Mouse (Mus musculus) liver, embryonic 15.5 days (tissue): ENCODE results near the gene Armc9. TPM values are rescaled to one million over a fixed set of nuclear protein-coding genes. Genes with fewer than 3 reads are reported as not detected.

Source experiments
- ATAC-seq: fragments of 200-750 bp; cut with Nextera tagmentation; 2 replicates; pipeline ENCODE4 v1.8.0; 2017; ENCODE audit warnings: moderate number of reproducible peaks, mild to moderate bottlenecking, moderate library complexity; ENCODE audit not compliant: insufficient read depth
- H3K27ac ChIP-seq: fragments of 300-500 bp; sonication (generic); replicated peaks from 2 replicates; pipeline ENCODE4 v1.5.1; 2015; ENCODE audit warnings: mild to moderate bottlenecking, inconsistent platforms
- H3K27me3 ChIP-seq: fragments of 300-500 bp; sonication (generic); 2 replicates; pipeline ENCODE4 v1.6.1; 2015; ENCODE audit warnings: mild to moderate bottlenecking, inconsistent platforms
- H3K36me3 ChIP-seq: fragments of 300-500 bp; sonication (generic); replicated peaks from 2 replicates; pipeline ENCODE4 v1.6.1; 2015; ENCODE audit warnings: moderate library complexity, mild to moderate bottlenecking, inconsistent platforms
- H3K4me1 ChIP-seq: fragments of 300-500 bp; sonication (generic); replicated peaks from 2 replicates; pipeline ENCODE4 v1.6.1; 2015; ENCODE audit warnings: inconsistent platforms
- H3K4me2 ChIP-seq: fragments of 300-500 bp; sonication (generic); 2 replicates; pipeline ENCODE4 v1.6.1; 2015; ENCODE audit warnings: moderate library complexity, mild to moderate bottlenecking, inconsistent platforms
- H3K4me3 ChIP-seq: fragments of 300-500 bp; sonication (generic); replicated peaks from 2 replicates; pipeline ENCODE4 v1.5.1; 2015; ENCODE audit warnings: mild to moderate bottlenecking, inconsistent platforms
- H3K9ac ChIP-seq: fragments of 300-500 bp; sonication (generic); 2 replicates; pipeline ENCODE4 v1.6.1; 2015; ENCODE audit warnings: moderate library complexity, mild to moderate bottlenecking, inconsistent platforms
- H3K9me3 ChIP-seq: fragments of 300-500 bp; sonication (generic); replicated peaks from 2 replicates; pipeline ENCODE4 v1.6.1; 2016; ENCODE audit warnings: inconsistent platforms
- WGBS: fragments of 180-500 bp; shearing (Covaris S2); methylation state at CpG from one replicate; pipeline ENCODE4 v1.1.7; 2015; ENCODE audit warnings: mixed read lengths; ENCODE audit not compliant: insufficient replicate concordance; 5-methylcytosine and 5-hydroxymethylcytosine counted together
- polyA plus RNA-seq: library from polyadenylated mRNA; unstranded; fragments of >200 nt; fragmentation: Nextera tagmentation; extraction: Ambion mirVana; gene quantifications from 2 replicates; pipeline ENCODE4 v1.2.1, GENCODE M21; 2015

The Armc9 gene
- polyA plus RNA-seq, 1 experiment from 2014 or later, result 8.9 TPM

GRCm38 (mm10) chr1:86174602-86175001 lies 20.0 kb downstream of the Armc9 start:
- WGBS, result 76% methylated on average over 5 of the region's 5 CpGs
- no peak for ATAC-seq
- no peak overlapping the region for H3K27ac ChIP-seq

GRCm38 (mm10) chr1:86176066-86176465 lies 21.5 kb downstream of the Armc9 start:
- peaks cover 6% of the 10 kb centered on the region for H3K4me1 ChIP-seq
- peak overlapping the region; percentile 54 for H3K27ac ChIP-seq
- H3K27me3 ChIP-seq, result no peaks in the 10 kb centered on the region
- ATAC-seq, result peak; percentile 67
- H3K4me3 ChIP-seq, result no peak overlapping the region
- no peaks in the 10 kb centered on the region for H3K9me3 ChIP-seq
- 67% methylated on average over 2 of the region's 2 CpGs for WGBS
- peaks cover 27% of the 10 kb centered on the region for H3K36me3 ChIP-seq
- H3K9ac ChIP-seq, result no peak overlapping the region
- no peak overlapping the region for H3K4me2 ChIP-seq

More at GRCm38 (mm10) chr1:86174602-86175001, 20.0 kb downstream of the Armc9 start:
- no peaks in the 10 kb centered on the region for H3K9me3 ChIP-seq
- no peak overlapping the region for H3K4me3 ChIP-seq
- peaks cover 31% of the 10 kb centered on the region for H3K36me3 ChIP-seq
- no peak overlapping the region for H3K9ac ChIP-seq
- H3K4me1 ChIP-seq, result peaks cover 6% of the 10 kb centered on the region; the same call in 1 of the 2 replicates
- H3K4me2 ChIP-seq, result no peak overlapping the region
- H3K27me3 ChIP-seq, result no peaks in the 10 kb centered on the region

GRCm38 (mm10) chr1:86178462-86179253 lies 24.1 kb downstream of the Armc9 start:
- Histone ChIP-seq H3K9me3 (no peaks in the 10 kb centered on the region), H3K4me2 (no peak overlapping the region), H3K9ac (no peak overlapping the region), H3K27me3 (no peaks in the 10 kb centered on the region), H3K4me1 (peaks cover 29% of the 10 kb centered on the region), H3K4me3 (no peak overlapping the region), H3K36me3 (peaks cover 14% of the 10 kb centered on the region; the same call in 1 of the 2 replicates), H3K27ac (no peak overlapping the region)
- 36% methylated on average over 7 of the region's 7 CpGs for WGBS
- peak; percentile 55 for ATAC-seq

GRCm38 (mm10) chr1:86182004-86182709 lies 27.6 kb downstream of the Armc9 start:
- Histone ChIP-seq H3K9ac (no peak overlapping the region), H3K4me1 (peaks cover 24% of the 10 kb centered on the region), H3K4me2 (peak overlapping the region; percentile 40), H3K4me3 (no peak overlapping the region), H3K27me3 (no peaks in the 10 kb centered on the region), H3K36me3 (0 out of 2 replicates have a peak, but pooled peaks cover 5% of the 10 kb centered on the region), H3K9me3 (no peaks in the 10 kb centered on the region), H3K27ac (peak overlapping the region; percentile 58; the same call in 1 of the 2 replicates)
- WGBS, result 41% methylated on average over 5 of the region's 5 CpGs
- ATAC-seq, result peak; percentile 76

GRCm38 (mm10) chr1:86183577-86184263 lies 29.1 kb downstream of the Armc9 start:
- 65% methylated on average over 4 of the region's 4 CpGs for WGBS
- ATAC-seq, result no peak

GRCm38 (mm10) chr1:86186762-86187161 lies 32.2 kb downstream of the Armc9 start:
- Histone ChIP-seq H3K27me3 (no peaks in the 10 kb centered on the region), H3K4me3 (no peak overlapping the region), H3K9ac (no peak overlapping the region), H3K27ac (0 out of 2 replicates have a peak overlapping the region, but pooled peaks have one; percentile 29), H3K4me1 (peaks cover 16% of the 10 kb centered on the region), H3K9me3 (no peaks in the 10 kb centered on the region), H3K4me2 (no peak overlapping the region), H3K36me3 (no peaks in the 10 kb centered on the region; the same call in 1 of the 2 replicates)
- 40% methylated on average over 7 of the region's 7 CpGs for WGBS
- ATAC-seq, result no peak

More at GRCm38 (mm10) chr1:86183577-86184263, 29.1 kb downstream of the Armc9 start:
- Histone ChIP-seq H3K4me2 (no peak overlapping the region), H3K27me3 (no peaks in the 10 kb centered on the region), H3K36me3 (no peaks in the 10 kb centered on the region; the same call in 1 of the 2 replicates), H3K9me3 (no peaks in the 10 kb centered on the region), H3K4me3 (no peak overlapping the region), H3K27ac (no peak overlapping the region), H3K9ac (no peak overlapping the region), H3K4me1 (peaks cover 23% of the 10 kb centered on the region)

GRCm38 (mm10) chr1:86187856-86188255 lies 33.3 kb downstream of the Armc9 start:
- H3K9me3 ChIP-seq, result no peaks in the 10 kb centered on the region

GRCm38 (mm10) chr1:86188271-86188670 lies 33.7 kb downstream of the Armc9 start:
- Histone ChIP-seq H3K4me2 (no peak overlapping the region), H3K27me3 (no peaks in the 10 kb centered on the region), H3K36me3 (no peaks in the 10 kb centered on the region; the same call in 1 of the 2 replicates), H3K9ac (no peak overlapping the region), H3K4me1 (0 out of 2 replicates have a peak, but pooled peaks cover 1% of the 10 kb centered on the region), H3K9me3 (no peaks in the 10 kb centered on the region), H3K27ac (no peak overlapping the region), H3K4me3 (no peak overlapping the region)
- ATAC-seq, result no peak
- WGBS, result 78% methylated on average over 2 of the region's 2 CpGs

More at GRCm38 (mm10) chr1:86187856-86188255, 33.3 kb downstream of the Armc9 start:
- peaks cover 5% of the 10 kb centered on the region for H3K4me1 ChIP-seq
- H3K4me2 ChIP-seq, result no peak overlapping the region
- WGBS, result 50% methylated on average over 2 of the region's 2 CpGs
- no peak for ATAC-seq
- no peaks in the 10 kb centered on the region for H3K27me3 ChIP-seq
- no peak overlapping the region for H3K4me3 ChIP-seq
- H3K27ac ChIP-seq, result no peak overlapping the region
- no peak overlapping the region for H3K9ac ChIP-seq
- no peaks in the 10 kb centered on the region; the same call in 1 of the 2 replicates for H3K36me3 ChIP-seq

GRCm38 (mm10) chr1:86189034-86189702 lies 34.6 kb downstream of the Armc9 start:
- Histone ChIP-seq H3K9me3 (no peaks in the 10 kb centered on the region), H3K4me3 (no peak overlapping the region), H3K9ac (no peak overlapping the region), H3K4me2 (no peak overlapping the region), H3K36me3 (no peaks in the 10 kb centered on the region; the same call in 1 of the 2 replicates), H3K27ac (no peak overlapping the region), H3K4me1 (no peaks in the 10 kb centered on the region), H3K27me3 (no peaks in the 10 kb centered on the region)
- no peak for ATAC-seq
- 62% methylated on average over 6 of the region's 6 CpGs for WGBS

GRCm38 (mm10) chr1:86190843-86191242 lies 36.3 kb downstream of the Armc9 start:
- H3K4me1 ChIP-seq, result no peaks in the 10 kb centered on the region
- 48% methylated on average over 6 of the region's 6 CpGs for WGBS
- no peaks in the 10 kb centered on the region for H3K27me3 ChIP-seq
- H3K9ac ChIP-seq, result no peak overlapping the region
- no peaks in the 10 kb centered on the region for H3K9me3 ChIP-seq
- ATAC-seq, result no peak
- no peaks in the 10 kb centered on the region; the same call in 1 of the 2 replicates for H3K36me3 ChIP-seq
- H3K4me3 ChIP-seq, result no peak overlapping the region
- H3K4me2 ChIP-seq, result no peak overlapping the region
- no peak overlapping the region for H3K27ac ChIP-seq
